Mouse (Mus musculus): ENCODE measurements at regions not wholly inside any gene's neighbourhood (a gene's known extent, or its start where the extent isn't known, plus 50 kb on each side); places are given as distances from the start of the nearest gene placed in this dataset.
"Not testable (repeated sequence)": the region's sequence is repeated elsewhere in the genome, so short reads cannot be mapped to it uniquely, and the experiment has no call there.

DNA sequence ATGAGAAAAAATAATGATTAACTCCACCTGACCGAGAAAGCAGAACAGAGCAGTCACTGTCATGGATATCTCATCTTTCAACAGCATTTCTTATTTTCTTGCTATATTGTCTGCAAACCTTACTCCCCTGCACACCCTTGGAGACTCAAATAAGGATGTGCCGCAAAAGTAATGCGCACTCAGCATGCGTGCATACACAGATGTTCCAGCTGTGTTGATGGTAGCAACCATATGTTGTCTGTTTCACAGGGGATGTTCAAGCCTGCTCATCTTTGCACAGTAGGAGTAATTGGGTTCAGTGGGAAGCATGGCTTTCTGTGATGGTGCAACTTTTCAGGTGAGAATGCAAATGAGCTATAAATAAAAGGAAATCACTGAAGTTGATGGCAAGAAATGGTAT is 1182.9 kb upstream of the Manea start:
- DNase-seq (ENCODE audit: low read depth, low spot score), result no peak

DNA sequence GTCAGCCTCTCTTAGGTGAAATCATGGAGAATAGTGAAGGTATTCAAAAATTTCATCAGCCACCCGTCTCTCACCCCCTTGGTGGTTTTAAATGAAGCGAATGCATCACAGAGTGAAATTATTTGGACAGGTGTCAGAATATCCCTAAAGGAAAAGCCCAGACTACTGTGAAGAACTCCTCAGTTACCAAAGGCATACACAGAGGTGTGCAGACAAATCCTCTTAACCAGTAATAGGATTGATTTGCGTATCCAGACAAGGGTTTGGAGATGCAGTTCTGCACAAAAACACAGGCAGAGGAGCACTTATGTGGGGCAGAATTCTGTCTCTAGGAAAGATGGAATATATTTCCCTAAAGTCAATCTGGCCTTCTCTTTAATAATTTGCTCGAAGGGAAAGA is 1173.6 kb upstream of the Manea start:
- no peak for DNase-seq (ENCODE audit: low read depth, low spot score)

DNA sequence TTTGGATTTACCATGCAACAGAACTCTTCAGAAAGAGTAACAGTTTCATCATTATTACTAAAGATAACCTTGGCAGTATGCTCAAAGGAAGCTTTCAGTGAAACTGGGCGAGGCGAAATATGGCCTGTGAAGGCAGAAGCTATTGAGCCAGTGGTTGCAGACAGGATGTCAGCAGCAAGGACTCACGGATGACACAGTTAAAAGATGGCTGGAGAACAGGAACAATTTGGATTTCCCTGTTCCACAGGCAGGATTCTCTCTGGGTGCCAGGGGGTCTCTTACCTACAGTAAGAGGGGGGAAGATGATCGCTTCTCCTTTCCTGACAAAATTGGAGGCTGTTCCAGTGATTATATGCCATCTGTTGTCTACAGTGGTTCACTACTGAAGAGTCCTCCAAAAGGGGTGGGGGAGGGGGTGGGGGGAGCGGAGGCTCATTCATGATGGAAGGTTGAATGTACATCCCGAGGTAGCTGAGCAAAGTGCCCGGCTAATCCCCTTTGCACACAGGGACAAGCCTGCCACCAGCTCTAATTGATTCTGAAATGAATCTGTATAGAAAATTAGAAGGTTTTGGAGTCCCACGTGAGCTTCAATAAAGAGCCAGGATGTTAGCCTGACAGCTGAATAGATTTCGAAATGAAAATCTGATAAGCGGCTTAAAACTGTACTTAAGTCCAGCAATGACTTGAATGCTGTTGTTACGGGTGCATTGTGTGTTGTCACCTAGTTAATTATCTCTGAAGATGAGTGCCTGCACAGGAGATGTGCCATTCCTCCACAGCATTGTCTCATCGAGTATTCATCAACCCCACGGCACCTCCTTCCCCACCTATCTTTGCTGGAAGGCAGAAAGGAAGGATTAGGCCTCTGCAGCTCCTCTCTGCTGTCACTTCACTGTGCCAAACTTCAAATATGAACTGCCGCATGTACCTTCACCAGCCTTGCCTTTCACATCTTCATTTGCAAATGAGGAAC is 1158.4 kb upstream of the Manea start:
- peak; percentile 11 for DNase-seq (ENCODE audit: low read depth, low spot score)

DNA sequence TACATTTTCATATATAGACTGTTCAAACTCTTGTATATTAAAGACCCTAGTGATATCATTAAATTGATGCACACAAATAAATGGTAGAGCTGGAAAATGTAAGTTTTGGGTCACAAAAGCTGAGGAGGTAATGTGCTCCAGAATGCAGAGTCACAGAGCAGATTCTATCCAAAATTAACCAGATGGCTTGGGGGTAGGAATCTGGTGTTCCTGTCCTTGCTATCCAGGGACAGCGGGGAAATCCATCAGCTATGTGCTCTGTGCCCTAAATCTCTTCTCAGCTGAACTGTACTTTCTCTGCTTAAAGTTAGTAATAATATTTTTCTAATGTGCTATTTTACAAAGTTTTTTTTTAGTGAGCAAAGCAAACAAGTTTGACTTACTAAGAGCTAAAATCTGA is 1151.2 kb upstream of the Manea start:
- no peak for DNase-seq (ENCODE audit: low read depth, low spot score)

DNA sequence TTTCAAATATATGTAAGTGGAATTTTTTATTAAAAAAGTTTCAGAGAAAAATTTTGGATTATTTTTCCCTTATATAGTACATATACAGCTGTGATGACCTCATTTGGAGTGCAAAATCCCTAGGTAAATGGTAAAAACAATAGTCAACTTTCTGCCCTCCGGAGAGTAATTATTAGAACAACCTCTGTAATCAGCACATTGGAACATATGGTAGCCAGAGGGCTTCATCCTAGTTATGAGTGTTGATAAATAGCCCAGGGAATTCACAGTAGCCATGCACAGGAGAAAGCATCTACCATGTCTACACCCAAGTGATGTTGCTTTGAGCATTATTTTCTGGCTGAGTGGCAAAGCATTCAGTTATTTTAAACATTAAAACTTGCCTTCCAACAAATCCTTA is 1150.6 kb upstream of the Manea start:
- DNase-seq (ENCODE audit: low read depth, low spot score), result no peak

DNA sequence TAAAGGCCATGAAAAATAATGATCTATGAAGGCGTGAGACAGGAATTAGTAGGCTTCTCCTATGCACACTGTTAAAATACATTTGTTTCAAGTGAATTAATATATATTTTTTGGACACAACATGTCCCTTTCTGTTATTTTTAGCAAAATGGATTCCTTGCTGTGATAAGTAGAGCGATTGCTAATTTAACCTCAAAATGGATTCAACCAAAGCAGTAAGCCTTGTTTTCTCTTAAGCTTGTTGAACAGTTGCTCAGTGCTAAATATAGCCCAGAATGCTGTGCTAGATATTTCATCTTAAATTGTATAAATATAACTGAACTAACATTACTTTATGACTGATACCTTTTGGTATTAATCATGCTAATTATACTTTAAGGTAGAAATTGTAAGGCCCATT is 1144.6 kb upstream of the Manea start:
- DNase-seq (ENCODE audit: low read depth, low spot score), result no peak

DNA sequence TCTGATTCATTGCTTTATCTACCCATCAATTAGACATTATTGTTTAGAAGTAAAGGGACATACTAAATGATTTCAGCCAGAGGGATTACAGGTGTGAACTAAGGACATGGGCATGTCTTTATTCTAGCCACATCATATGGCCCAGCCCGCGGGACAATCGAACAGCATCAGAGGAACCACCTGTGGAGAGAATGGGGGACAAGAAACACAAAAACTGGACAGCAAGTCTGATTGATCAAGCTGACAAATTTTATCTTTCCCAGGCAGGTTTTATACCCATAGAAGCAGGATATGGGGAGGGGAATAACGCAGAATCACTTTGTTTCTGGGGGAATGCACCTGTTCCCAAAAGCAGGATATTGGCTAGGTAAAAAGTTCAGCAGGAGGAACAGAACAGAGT is 1103.2 kb upstream of the Manea start:
- DNase-seq (ENCODE audit: low read depth, low spot score), result peak; percentile 8

DNA sequence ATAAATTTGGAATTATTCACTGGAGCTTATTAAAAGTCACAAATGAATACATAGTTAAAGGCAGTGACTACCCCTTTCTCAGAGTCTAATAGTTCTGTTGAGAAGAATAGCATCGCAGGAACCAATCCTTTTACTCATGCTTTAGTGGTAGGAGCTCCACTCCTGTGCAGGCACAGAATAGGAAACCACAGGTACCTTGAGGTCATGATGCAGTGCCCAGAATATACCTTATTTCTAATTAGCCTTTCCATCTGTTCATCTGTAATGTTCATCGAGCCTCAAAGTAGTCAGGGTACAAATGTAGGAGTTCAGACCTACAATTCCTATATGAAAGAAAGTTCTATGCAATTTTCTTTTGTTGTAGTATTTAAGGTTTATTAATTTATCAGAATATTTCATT is 1099.6 kb upstream of the Manea start:
- DNase-seq (ENCODE audit: low read depth, low spot score), result no peak

DNA sequence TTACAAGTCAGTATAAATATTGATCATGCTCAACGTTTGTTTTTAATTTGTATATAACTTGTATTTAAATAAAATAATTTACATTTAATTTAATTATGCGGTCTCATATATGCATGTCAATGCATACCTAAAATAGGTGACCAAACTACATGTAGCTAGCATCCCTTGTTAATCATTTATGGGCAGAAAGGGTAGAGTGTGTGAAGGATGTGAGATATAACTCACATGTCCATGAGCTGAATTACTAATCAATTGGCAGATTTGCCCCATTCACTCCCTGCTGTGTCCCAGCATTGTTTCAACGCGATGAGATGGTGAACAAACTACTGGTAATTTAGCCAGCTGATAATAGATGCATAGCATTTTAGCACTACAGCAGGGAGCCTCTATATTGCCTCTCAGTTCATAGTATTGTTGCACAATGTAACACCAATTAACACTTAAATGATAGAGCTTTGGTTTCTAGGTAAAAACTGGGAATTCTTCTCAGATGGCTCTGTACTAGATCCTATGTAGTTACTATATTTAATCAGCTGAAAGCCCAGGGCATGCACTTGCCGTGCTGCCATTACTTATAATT is 1082.6 kb upstream of the Manea start:
- DNase-seq (ENCODE audit: low read depth, low spot score), result no peak

DNA sequence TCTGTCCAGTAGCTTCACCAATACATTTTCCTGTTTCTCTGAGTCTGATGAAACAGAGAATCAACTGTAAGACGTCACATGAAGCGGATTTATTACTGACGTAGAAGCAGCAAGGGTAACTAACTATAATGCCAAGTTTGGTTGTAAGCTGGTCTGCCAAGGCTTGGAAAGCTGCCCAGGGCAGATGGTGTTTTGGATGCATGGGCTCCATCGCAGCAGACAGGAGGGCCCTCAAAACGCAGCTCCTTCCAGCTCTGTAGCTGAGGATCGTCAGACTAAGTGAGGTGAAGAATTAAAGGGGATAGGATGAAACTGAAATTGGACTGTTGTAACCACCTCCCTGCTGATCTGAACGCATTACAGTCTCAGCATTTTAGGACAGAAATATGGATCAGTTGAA is 1079.2 kb upstream of the Manea start:
- DNase-seq (ENCODE audit: low read depth, low spot score), result no peak

DNA sequence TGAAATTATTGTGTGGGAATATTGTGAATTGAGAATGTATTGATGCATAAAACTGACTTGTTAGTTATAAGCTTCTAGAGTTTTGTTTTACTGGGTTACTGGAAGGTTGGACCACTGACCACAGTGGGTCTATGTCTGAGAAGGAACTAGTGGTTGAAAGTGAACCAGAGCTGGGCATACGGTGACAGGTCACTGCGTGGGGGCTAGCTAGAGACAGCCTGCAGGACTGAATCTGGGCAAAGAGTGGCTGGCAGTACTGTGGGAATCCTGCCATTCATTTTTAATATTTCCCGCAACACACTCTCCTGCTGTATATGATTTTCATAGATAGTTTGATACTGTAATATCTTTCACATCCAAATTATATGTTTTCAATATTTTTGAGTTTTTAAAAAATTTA is 1077.2 kb upstream of the Manea start:
- DNase-seq (ENCODE audit: low read depth, low spot score), result no peak

DNA sequence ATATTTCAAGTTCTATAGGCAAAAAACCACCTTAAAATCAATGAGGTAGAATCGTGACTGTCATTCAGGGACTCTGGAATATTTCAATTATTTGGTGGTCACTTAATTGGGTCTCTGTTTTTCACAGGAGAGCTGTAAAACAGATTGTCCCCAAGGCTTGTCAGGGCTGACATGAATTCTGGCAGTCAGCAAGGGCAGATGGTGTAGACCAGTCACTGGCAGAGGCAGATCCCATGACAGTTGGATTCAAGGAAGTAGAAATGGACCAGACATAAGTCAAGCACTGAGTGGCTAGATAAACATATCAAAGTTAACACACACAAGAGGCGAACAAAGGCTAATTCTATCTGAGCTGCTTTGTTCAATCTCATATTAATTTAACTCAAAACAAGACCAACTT is 1071.8 kb upstream of the Manea start:
- no peak for DNase-seq (ENCODE audit: low read depth, low spot score)

DNA sequence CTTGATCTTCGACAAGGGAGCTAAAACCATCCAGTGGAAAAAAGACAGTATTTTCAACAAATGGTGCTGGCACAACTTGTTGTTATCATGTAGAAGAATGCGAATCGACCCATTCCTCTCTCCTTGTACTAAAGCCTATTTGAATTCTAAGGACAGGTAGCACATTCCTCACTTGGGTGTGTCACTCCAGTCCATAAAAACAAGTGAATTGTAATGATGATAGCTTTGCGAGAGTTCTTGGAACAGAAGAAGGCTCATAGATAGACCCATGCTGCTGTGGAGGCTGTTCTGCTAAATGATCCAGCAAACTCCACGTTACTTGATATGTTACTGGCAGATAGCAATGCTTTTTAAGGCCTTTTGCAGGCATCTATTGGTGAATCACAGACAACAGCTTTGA is 1038.2 kb upstream of the Manea start:
- DNase-seq (ENCODE audit: low read depth, low spot score), result not testable (repeated sequence)

DNA sequence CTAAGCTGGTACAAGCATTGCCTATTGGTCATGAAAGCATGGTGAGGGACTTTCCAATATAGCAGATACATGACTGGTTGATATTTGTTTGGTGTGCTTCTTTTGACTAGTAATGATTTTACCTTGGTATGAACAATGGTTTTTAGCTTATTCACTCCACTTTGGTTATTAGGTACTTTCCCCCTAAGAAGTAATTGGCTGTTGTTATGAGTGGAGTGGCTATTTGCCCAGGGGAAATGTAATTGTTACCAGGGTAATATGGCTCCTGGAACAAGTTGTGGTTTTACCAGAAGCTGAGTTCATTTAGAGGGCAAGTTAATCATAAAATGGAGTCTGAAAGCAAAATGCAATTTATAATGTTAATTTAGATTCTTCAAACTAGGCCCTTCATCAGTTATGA is 1000.2 kb upstream of the Manea start:
- no peak for DNase-seq (ENCODE audit: low read depth, low spot score)

DNA sequence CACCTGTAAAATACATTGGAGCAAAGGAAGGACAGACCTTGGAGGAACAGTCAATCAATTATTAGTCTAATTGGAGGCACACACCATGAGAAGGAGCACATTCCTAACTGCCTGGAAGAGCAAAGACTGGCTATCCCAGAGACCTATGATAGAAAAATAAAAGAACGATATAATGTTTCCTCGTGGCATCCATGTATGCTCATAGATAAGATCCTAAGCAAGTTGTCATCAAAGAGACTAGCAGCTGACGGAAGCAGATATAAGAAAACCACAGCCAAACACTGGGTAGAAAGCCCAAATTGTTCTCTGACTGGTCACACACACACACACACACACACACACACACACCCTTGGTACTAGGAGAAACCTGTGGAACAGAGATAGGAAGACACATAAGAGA is 986.6 kb upstream of the Manea start:
- no peak for DNase-seq (ENCODE audit: low read depth, low spot score)

All from retina, adult 2 months (tissue).